Mouse (Mus musculus) hindbrain, embryonic 13.5 days (tissue): ENCODE data around the gene Prkag1. TPM values are rescaled to one million over a fixed set of nuclear protein-coding genes. Genes with fewer than 3 reads are reported as not detected.

Source experiments
- ATAC-seq: fragments of 200-750 bp; cut with Nextera tagmentation; 2 replicates; pipeline ENCODE4 v1.8.0; 2017; ENCODE audit warnings: moderate TSS enrichment; ENCODE audit not compliant: low FRiP score
- H3K27ac ChIP-seq: fragments of 300-500 bp; sonication (generic); 2 replicates; pipeline ENCODE4 v1.5.1; 2015; ENCODE audit warnings: inconsistent platforms, mild to moderate bottlenecking, moderate library complexity
- H3K27me3 ChIP-seq: fragments of 300-500 bp; sonication (generic); 2 replicates; pipeline ENCODE4 v1.6.1; 2015; ENCODE audit warnings: mild to moderate bottlenecking, inconsistent platforms
- H3K36me3 ChIP-seq: fragments of 300-500 bp; sonication (generic); 2 replicates; pipeline ENCODE4 v1.6.1; 2015; ENCODE audit warnings: mild to moderate bottlenecking, inconsistent platforms
- H3K4me1 ChIP-seq: fragments of 300-500 bp; sonication (generic); replicated peaks from 2 replicates; pipeline ENCODE4 v1.6.1; 2015; ENCODE audit warnings: inconsistent platforms
- H3K4me2 ChIP-seq: fragments of 300-500 bp; sonication (generic); 2 replicates; pipeline ENCODE4 v1.6.1; 2015; ENCODE audit warnings: inconsistent platforms, mild to moderate bottlenecking, moderate library complexity
- H3K4me3 ChIP-seq: fragments of 300-500 bp; sonication (generic); 2 replicates; pipeline ENCODE4 v1.5.1; 2015; ENCODE audit warnings: mild to moderate bottlenecking, inconsistent platforms
- H3K9ac ChIP-seq: fragments of 300-500 bp; sonication (generic); 2 replicates; pipeline ENCODE4 v1.6.1; 2015; ENCODE audit warnings: mild to moderate bottlenecking, inconsistent platforms
- H3K9me3 ChIP-seq: fragments of 300-500 bp; sonication (generic); 2 replicates; pipeline ENCODE4 v1.6.1; 2016; ENCODE audit warnings: inconsistent platforms
- WGBS: fragments of 180-500 bp; shearing (Covaris S2); methylation state at CpG from one replicate; pipeline ENCODE4 v1.1.7; 2015; 5-methylcytosine and 5-hydroxymethylcytosine counted together
- polyA plus RNA-seq: library from polyadenylated mRNA; unstranded; fragments of >200 nt; fragmentation: Nextera tagmentation; extraction: Ambion mirVana; gene quantifications from 2 replicates; pipeline ENCODE4 v1.2.1, GENCODE M21; 2015

The Prkag1 gene
- polyA plus RNA-seq, result 73.4 and 77.5 TPM in 2 replicates

- ATAC-seq, result peak; percentile 97
- Histone ChIP-seq H3K4me2 (peak within 1 kb of the TSS; percentile 77), H3K36me3 (peaks cover 36% of the 10 kb centered on the region), H3K4me3 (peak within 1 kb of the TSS; percentile 70), H3K27ac (peak within 1 kb of the TSS; percentile 86), H3K4me1 (peaks cover 18% of the 10 kb centered on the region), H3K9me3 (no peaks in the 10 kb centered on the region), H3K9ac (peak within 1 kb of the TSS; percentile 83), H3K27me3 (no peaks in the 10 kb centered on the region)
- WGBS, result under 1% methylated on average over 62 of the region's 66 CpGs
These were observed at the start of gene Prkag1 for GRCm38 (mm10) chr15:98830736-98831683. Gene Prkag1 (minus strand): TSS chr15:98831521.

- 15% methylated on average over 3 of the region's 3 CpGs for WGBS
- Histone ChIP-seq H3K36me3 (0 out of 2 replicates have a peak, but pooled peaks cover 6% of the 10 kb centered on the region), H3K27ac (no peak overlapping the region), H3K9ac (no peak overlapping the region), H3K4me2 (no peak overlapping the region), H3K4me3 (no peak overlapping the region), H3K9me3 (no peaks in the 10 kb centered on the region), H3K27me3 (no peaks in the 10 kb centered on the region), H3K4me1 (peaks cover 32% of the 10 kb centered on the region)
- no peak for ATAC-seq
These were observed 46.0 kb upstream of the Prkag1 start for GRCm38 (mm10) chr15:98877331-98877730.

- Histone ChIP-seq H3K36me3 (no peaks in the 10 kb centered on the region), H3K4me1 (peaks cover 42% of the 10 kb centered on the region), H3K9ac (peak overlapping the region; percentile 99), H3K27me3 (no peaks in the 10 kb centered on the region), H3K27ac (peak overlapping the region; percentile 99), H3K4me2 (peak overlapping the region; percentile 100), H3K9me3 (no peaks in the 10 kb centered on the region), H3K4me3 (peak overlapping the region; percentile 100)
- peak; percentile 81 for ATAC-seq
- 1% methylated on average over 51 of the region's 51 CpGs for WGBS
These were observed 40.9 kb upstream of the Prkag1 start for GRCm38 (mm10) chr15:98871916-98872888.

GRCm38 (mm10) chr15:98871070-98871915, 40.0 kb upstream of the Prkag1 start, which contains the start of gene Kmt2d:
Gene Kmt2d (minus strand): TSS chr15:98871204.
- Histone ChIP-seq H3K36me3 (peaks cover 5% of the 10 kb centered on the region), H3K4me2 (peak within 1 kb of the TSS; percentile 100), H3K27me3 (no peaks in the 10 kb centered on the region), H3K9ac (peak within 1 kb of the TSS; percentile 99), H3K4me3 (peak within 1 kb of the TSS; percentile 100), H3K27ac (peak within 1 kb of the TSS; percentile 99), H3K9me3 (no peaks in the 10 kb centered on the region), H3K4me1 (peaks cover 51% of the 10 kb centered on the region)
- under 1% methylated on average over 47 of the region's 94 CpGs for WGBS
- ATAC-seq, result peak; percentile 37

DNA sequence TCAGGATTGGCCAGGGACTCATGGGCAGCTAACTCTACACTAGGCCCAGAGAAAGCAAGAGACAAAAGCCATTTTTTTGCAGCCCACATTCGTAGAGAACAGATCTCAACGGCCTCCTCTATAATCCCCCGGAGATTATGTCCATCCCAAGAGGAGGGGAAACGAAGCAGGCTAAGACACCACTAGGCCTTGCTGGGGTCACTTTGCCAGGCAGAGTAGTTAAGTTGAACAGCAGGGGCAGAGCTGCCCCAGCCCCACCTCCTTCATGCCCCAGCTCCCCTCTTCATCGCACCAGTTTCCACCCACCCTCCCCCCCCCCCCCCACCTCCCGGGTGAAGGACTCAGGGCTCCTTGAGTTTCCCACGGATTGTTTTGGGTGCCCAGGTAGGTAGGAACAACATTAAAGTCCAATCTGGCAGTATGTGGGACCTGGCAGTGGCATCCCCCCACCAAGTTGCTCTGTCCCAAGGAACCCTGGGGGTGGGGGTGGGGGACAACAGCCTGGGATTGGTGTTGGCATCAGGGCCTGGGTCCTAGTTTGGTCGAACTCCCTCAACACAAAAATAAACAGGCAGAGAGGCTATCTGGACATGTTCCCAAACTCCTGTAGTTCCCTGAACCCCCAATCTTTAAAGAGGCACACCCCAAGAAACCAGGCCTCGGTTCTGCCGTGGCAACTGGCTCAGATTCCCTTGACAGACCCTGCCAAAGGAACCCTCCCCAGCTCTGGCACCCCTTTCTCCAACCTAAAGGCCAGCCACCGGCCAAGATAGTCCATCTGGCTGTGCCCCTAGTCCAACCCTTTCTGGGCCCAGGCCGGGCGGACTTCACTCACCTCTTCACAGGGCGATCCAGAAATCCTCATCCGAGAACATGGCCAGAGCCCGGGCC, 39.1 kb upstream of the Prkag1 start:
- Histone ChIP-seq H3K9me3 (no peaks in the 10 kb centered on the region), H3K36me3 (peaks cover 13% of the 10 kb centered on the region), H3K4me1 (peaks cover 51% of the 10 kb centered on the region), H3K9ac (peak overlapping the region; percentile 99), H3K27me3 (no peaks in the 10 kb centered on the region), H3K4me2 (peak overlapping the region; percentile 100), H3K4me3 (peak overlapping the region; percentile 100), H3K27ac (peak overlapping the region; percentile 99)
- no peak for ATAC-seq
- under 1% methylated on average over 16 of the region's 16 CpGs for WGBS

GRCm38 (mm10) chr15:98869342-98870178, 38.2 kb upstream of the Prkag1 start:
- Histone ChIP-seq H3K9ac (peak overlapping the region; percentile 99), H3K9me3 (no peaks in the 10 kb centered on the region), H3K27ac (peak overlapping the region; percentile 99; the same call in 1 of the 2 replicates), H3K4me3 (peak overlapping the region; percentile 100), H3K27me3 (no peaks in the 10 kb centered on the region), H3K4me2 (peak overlapping the region; percentile 100), H3K36me3 (peaks cover 22% of the 10 kb centered on the region), H3K4me1 (peaks cover 51% of the 10 kb centered on the region)
- WGBS, result 9% methylated on average over 8 of the region's 8 CpGs
- no peak for ATAC-seq

GRCm38 (mm10) chr15:98868346-98869063, 37.2 kb upstream of the Prkag1 start:
- Histone ChIP-seq H3K4me2 (peak overlapping the region; percentile 100), H3K27me3 (no peaks in the 10 kb centered on the region), H3K36me3 (peaks cover 32% of the 10 kb centered on the region), H3K4me1 (peaks cover 51% of the 10 kb centered on the region), H3K4me3 (peak overlapping the region; percentile 100), H3K27ac (peak overlapping the region; percentile 10; the same call in 1 of the 2 replicates), H3K9me3 (no peaks in the 10 kb centered on the region), H3K9ac (peak overlapping the region; percentile 99)
- WGBS, result 46% methylated on average over 11 of the region's 11 CpGs
- ATAC-seq, result no peak

- H3K4me3 ChIP-seq, result peak overlapping the region; percentile 100; the same call in 1 of the 2 replicates
- H3K36me3 ChIP-seq, result peaks cover 44% of the 10 kb centered on the region
- H3K9ac ChIP-seq, result peak overlapping the region; percentile 99; the same call in 1 of the 2 replicates
- H3K4me1 ChIP-seq, result peaks cover 44% of the 10 kb centered on the region
- peak overlapping the region; percentile 100 for H3K4me2 ChIP-seq
- no peak overlapping the region for H3K27ac ChIP-seq
- ATAC-seq, result no peak
- WGBS, result 80% methylated on average over 6 of the region's 6 CpGs
- no peaks in the 10 kb centered on the region for H3K9me3 ChIP-seq
- no peaks in the 10 kb centered on the region for H3K27me3 ChIP-seq
These were observed 36.0 kb upstream of the Prkag1 start for GRCm38 (mm10) chr15:98867321-98867720.

DNA sequence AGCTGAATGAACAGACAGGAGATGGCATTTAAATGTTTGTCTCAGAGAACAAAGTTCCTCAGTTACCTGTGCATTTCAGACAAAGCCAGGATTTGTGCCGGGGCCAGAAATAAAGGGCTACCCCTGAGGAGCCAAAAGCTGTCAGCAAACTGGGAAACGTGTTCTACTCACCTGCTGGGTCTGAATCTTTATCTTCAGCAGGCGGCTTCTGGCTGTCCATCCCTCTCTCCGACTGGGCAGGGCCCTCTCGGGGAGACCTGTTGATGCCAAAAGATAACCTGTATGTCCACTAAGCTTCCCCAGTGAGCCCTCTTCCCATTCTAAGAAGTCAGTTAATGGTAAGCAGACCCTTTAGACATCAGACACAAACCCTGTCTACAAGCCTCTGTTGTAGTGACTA, 35.2 kb upstream of the Prkag1 start:
- Histone ChIP-seq H3K4me3 (no peak overlapping the region), H3K9me3 (no peaks in the 10 kb centered on the region), H3K36me3 (peaks cover 52% of the 10 kb centered on the region), H3K27me3 (no peaks in the 10 kb centered on the region), H3K4me1 (peaks cover 44% of the 10 kb centered on the region), H3K27ac (no peak overlapping the region), H3K4me2 (no peak overlapping the region), H3K9ac (no peak overlapping the region)
- 95% methylated on average over 5 of the region's 5 CpGs for WGBS
- ATAC-seq, result no peak
